Mouse (Mus musculus): ENCODE results near the gene Bloc1s4. TPM values are rescaled to one million over a fixed set of nuclear protein-coding genes. Genes with fewer than 3 reads are reported as not detected.

Bloc1s4 gene
- polyA plus RNA-seq, 1 experiment from 2014 or later: 42.2 TPM

DNA sequence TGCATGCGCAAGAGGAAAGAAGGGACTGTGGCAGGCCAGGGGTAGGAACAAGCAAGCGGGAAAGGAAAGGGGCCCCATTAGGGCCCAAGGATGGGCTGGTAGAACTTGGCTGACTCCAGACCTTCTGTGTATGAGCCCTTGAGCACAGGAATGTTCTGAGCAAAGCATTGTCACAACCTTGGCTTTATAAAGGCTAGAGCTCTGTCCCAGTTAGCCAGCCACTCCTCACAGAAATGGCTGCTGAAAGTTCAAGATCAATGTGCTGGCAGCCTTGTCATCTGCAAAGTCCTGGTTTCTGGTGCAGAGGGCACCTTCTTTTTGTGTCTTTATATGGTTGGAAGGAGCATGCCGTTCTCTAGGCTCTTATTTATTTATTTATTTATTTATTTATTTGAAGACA lies 28.8 kb downstream of the Bloc1s4 start:
- no peak for DNase-seq (ENCODE audit: low spot score)

DNA sequence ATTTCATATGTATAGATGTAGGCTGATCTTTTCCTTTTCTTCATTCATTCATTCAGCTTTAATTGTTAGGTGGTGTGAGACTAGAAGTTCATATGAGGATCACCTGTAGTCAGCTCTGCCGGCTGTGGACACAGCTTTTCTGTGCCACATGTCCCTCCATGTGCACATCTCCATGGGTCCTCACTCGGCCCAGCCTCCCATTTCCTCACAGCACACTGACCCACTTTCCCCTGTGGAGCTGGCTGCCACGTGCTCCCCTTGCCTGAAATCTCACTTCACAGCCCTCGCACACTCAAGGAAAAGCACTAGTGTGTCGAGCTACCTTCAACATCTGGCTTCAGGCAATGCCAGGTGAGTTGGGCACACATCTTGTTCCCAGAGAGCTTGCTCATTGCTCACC lies 29.3 kb downstream of the Bloc1s4 start:
- no peak for DNase-seq (ENCODE audit: low spot score)

DNA sequence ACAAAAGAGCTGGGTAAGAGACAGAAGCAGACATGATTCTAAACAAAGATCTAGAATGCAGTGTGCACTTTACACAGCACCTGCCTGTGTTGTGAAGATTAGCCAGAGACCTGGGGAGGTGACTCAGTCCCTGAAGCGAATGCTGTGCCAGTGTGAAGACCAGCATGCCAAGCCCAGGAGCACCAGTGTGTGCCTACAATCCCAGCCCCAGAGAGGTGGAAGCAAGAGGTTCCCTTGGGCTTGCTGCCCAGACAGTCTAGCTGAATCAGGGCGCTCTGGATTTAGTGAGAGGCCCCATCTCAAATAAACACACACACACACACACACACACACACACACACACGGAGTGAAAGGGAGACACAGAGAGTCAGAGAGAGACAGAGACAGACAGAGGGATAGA lies 30.6 kb downstream of the Bloc1s4 start:
- DNase-seq (ENCODE audit: low spot score): no peak

DNA sequence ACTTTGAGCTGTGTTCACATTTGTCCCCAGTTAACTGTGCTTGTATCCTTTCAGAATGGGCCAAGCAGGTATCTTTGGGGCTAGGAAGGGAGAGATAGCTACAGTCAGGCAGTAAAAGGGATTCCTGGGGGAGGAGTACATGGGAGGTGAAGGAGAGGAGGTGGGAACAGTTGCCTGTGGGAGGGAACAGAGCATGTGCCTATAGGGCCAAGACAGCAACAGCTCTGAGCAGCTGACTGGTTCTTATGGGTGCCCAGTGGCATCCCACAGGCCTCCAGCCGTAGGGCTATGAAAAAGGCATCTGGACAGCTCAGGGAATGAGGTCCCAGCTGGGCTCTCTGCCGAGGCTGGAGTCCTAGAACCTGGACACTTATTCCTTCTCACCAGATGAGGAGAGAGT lies 31.6 kb downstream of the Bloc1s4 start:
- no peak for DNase-seq (ENCODE audit: low spot score)

DNA sequence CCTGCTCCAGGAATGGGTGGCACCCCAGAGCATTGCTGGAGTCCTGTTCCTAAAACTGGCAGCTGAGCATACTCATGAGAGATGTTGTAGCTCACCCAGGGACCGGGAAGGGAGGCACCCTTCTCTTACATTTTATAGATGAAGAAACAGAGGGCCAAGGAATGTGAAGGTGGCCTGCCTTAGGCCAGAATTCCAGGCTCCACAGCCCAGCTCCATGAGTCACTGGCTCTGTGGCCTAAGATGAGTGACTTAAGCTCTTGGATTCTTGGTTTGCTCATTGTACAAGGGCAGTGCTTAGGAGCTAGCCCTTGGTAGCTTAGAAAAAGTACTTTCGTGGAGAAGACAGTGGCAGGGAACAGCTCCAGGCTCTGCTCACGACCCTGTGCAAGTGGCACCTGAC lies 33.6 kb downstream of the Bloc1s4 start:
- no peak for DNase-seq (ENCODE audit: low spot score)

DNA sequence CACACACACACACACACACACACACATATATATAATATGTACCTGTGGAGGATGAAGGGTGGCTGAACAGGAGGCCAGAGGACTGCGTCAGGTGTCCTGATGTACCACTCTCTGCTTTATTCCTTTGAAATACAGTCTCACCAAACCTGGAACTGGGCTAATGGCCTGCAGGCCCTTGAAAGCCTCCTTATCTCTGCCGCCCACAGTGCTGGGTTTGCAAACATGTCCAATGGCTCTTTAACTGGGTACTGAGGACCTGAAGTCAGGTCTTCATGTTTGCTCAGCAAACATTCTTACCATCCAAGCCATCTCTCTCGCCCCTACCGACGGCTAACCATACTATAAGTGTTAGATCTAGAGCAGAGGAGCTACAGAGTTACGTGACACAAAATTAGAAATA lies 34.8 kb downstream of the Bloc1s4 start:
- no peak for DNase-seq (ENCODE audit: low spot score)

DNA sequence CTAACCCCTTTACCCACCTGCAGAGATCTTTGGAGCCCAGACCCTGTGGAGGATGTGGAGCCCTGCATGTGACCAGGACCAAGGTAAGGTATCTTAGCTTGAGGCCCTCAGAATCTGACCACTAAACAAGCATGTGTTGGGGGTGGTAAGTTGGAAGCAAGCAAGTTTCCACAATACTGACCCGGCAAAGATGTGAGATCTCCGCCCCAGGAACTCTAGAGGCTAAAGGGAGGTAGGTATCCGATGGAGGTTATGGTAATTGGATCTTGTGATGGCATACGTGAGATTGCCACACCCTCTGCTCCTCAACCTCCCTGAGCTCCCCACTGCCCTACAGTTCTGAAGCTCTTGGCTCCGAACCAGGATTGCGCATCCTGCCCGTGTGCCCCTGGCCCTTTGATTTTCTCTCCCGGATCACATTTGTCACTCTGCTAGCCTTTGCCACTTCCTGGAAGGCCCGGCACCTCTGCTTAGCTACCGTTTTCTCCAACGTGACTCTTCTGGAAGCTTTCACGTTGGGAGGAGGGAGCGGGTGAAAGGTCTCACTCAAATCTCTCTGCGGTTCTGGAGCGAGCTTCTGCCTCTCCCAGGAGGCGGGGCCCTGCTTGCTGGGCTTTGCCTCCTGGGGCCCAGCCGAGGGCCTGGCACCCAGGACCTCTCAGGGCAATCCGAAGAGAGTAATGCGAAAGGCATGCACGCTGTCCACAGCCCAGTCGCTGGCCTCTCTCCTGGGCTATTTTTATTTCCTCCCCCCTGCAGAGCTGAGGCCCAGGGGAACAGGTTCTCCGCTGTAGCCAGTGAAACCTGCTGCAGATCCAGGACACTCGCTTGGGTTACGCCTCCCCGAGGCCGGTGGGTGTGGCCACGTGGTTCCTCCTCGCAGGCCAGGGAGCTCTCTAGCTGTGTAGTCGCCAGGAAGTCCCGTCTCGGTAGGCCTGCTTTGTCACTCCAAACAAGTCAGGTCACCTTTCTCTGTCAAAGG lies 35.6 kb downstream of the Bloc1s4 start:
- DNase-seq (ENCODE audit: low spot score): peak; percentile 72

DNA sequence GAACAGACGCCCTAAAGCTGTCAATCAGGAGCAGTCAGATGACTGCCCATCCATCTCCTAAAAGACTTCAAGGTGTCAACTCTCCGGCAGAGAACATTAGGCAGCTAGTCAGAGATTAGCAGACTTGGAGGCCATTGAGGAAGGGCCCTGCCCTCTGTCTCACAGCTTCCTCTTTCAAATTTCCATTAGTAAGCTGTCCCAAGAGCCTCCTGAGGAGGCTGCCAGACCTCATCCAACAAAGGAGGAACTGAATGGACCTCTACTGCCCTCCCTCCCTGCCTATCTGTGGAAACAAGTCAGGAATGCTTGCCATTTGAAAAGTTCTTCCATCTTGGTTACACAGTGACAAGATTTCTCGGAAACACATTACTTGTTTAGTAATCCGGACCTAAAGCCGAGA lies 36.6 kb downstream of the Bloc1s4 start:
- no peak for DNase-seq (ENCODE audit: low spot score)

DNA sequence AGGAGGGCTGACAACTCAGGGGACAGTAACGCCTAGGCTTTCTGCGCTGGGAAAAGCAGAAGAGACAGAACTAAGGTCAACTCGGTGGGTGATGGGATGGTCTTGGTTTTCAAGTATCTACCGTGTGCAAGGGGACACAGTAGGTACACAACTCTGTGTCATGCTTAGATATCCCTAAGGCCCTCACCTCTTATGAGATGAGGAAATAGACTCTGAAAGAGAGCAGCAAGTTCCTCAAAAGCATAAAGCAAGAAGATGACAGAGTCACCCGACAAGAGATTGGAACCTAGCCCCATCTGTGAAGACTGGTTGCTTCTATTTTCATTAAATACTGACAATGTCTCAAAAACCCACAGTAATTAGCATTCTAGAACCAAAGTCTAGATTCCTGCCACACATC lies 42.7 kb downstream of the Bloc1s4 start:
- DNase-seq (ENCODE audit: low spot score): no peak

DNA sequence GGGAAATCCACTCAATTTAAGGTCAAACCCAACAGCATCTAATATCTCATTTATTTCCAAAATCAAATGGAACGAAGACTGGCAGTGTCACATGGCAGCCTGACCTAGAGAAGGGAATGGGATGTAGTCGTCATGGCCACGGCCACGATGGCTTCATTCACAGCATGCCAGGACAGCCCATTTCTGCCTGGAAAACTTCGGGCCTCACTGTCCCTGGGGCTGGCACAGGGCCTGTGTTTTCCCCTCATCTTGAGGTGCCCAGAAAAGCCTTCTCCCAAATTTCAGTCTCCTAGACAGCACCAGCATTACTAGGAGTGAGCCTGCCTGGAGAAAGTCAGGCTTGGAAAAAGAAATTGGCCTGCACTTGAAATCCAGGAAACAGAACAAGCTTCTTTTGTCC lies 43.1 kb downstream of the Bloc1s4 start:
- DNase-seq (ENCODE audit: low spot score): no peak

DNA sequence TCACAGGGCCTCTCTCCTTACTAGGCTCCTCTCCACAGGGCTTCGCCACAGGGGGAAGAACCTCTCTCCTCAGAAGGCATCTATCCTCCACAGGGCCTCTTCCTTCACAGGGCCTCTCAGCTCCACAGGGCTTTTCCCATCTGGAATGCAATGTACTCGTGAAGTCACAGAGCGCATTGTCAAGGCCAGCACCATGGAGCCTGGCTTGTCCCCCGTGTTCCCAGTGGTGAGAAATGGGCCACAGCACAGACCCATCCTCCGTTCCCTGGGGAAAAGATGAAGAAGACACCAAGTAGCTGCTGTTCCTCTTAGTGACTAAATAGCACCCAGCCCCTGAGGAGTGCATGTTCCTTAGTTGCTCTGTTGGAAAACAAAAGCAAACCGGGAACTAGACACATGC lies 43.8 kb downstream of the Bloc1s4 start:
- DNase-seq (ENCODE audit: low spot score): no peak

DNA sequence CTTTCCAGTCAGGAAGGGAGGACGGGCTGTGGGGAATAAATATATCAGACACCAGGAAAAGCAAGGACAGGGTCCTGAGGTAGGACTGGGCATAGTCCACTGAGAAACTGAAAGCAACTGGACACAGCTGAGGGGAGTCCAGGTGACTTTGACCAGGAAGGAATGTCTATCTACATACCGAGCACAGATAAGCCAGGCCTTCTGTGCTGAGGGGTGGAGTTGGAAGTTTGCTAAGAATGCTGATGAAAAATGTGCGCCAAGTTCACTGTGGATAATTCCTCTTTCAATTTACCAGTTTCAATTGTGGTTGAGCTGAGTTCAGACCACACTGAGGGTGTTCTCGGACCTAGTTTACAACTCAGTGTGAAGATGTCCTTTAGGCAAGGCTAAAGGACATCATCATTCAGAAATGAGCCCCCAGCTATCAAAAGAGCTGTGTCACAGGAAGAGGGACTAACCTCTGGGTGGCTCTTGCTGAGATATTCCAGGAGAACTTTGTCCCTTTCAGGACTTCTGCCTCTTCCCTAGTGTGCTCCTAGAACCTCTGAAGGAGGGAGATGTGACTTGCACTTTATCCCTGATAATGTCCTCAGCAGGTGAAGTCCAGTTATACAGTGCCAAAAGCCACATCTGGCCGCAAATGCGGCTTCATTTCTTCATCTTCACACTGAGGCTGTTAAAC lies 47.4 kb downstream of the Bloc1s4 start:
- DNase-seq (ENCODE audit: low spot score): no peak

DNA sequence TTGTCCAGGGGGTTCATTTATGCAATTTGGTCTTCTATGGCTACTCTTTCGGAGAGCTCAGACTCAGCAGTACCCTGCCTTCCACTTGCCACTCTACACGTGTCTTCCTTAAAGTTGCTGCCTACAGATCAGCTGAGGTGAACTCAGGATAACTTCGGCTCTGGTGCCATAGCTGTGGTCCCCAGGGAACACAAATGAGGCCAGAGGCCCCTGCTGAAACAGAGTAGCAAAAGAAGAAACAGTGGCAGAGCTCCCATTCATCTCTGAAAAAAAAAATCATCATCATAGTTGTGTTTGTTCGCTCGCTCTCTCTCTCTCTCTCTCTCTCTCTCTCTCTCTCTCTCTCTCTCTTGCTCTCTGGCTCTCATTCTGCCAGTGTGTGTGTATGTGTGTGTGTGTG lies 49.8 kb downstream of the Bloc1s4 start:
- DNase-seq (ENCODE audit: low spot score): no peak

DNA sequence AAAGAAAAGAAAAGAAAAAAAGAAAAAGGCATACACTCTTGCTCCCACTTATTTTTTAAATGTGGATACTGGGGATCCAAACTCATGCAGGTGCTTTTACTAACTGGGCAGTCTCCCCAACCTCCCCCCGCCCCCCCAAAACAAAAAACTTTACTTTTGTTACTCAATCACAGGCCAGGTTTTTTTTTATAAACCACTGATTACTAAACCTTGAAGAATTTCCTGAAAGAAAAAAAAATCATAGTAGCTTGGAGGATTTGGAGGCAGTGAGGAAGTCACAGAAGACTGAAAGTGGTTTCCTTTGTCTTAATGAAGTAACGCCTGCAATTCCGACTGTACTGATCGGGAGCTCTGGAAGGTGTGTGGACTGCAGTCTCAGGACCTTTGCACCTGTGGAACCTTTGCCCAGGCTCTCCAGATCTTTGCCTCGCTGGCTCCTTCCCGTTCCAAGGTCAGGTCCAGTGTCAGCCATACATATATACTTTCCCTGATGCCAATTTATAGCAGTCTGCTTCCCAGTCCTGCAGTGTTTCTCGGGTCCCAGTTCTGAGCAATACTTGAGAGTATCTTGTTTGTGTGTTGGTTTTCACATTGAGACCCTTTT lies 50.3 kb downstream of the Bloc1s4 start:
- no peak for DNase-seq (ENCODE audit: low spot score)

Other genes with a start within 250 kb of the Bloc1s4 start
- 22.4 and 22.6 TPM in 2 replicates for gene Tbc1d14, start 155.4 kb downstream of the Bloc1s4 start, polyA plus RNA-seq (2015; fragmentation: Nextera tagmentation; extraction: Ambion mirVana)
- gene D5Ertd579e, start 52.6 kb downstream of the Bloc1s4 start, polyA plus RNA-seq (2015; fragmentation: Nextera tagmentation; extraction: Ambion mirVana): 20.9 and 27.1 TPM in 2 replicates
- 322 and 329 TPM in 2 replicates for gene Mrfap1, start 48.1 kb upstream of the Bloc1s4 start, polyA plus RNA-seq (2015; fragmentation: Nextera tagmentation; extraction: Ambion mirVana)
- gene Man2b2, start 82.0 kb upstream of the Bloc1s4 start, polyA plus RNA-seq (2015; fragmentation: Nextera tagmentation; extraction: Ambion mirVana): 15.4 and 15.6 TPM in 2 replicates
- 0.04 TPM in 1 of 2 replicates, not detected in the other for gene Ppp2r2c, start 119.9 kb upstream of the Bloc1s4 start, polyA plus RNA-seq (2015; fragmentation: Nextera tagmentation; extraction: Ambion mirVana)
- gene Wfs1, start 240.6 kb upstream of the Bloc1s4 start, polyA plus RNA-seq (2015; fragmentation: Nextera tagmentation; extraction: Ambion mirVana): 2.2 and 2.3 TPM in 2 replicates

Measured in thymus, postnatal 0 days (tissue).